Mouse (Mus musculus) CH12.LX (cell line): ENCODE data around the gene Catip. TPM values are rescaled to one million over a fixed set of nuclear protein-coding genes. Genes with fewer than 3 reads are reported as not detected.

Experiments
- DNase-seq: peaks from one replicate; pipeline ENCODE4 v3.0.0-alpha.2; 2013; ENCODE audit errors: extremely low read depth
- H3K27ac ChIP-seq: 2 replicates; pipeline ENCODE4 v1.5.1; 2012; ENCODE audit warnings: low read depth, mild to moderate bottlenecking, control low read depth, moderate library complexity; ENCODE audit not compliant: insufficient read depth
- H3K27me3 ChIP-seq: replicated peaks from 2 replicates; pipeline ENCODE3; 2012; ENCODE audit warnings: inconsistent platforms
- H3K36me3 ChIP-seq, 2 experiments: replicated peaks in 1 of 2; 2 replicates each; pipeline versions ENCODE3 to v1.6.1; 2012; ENCODE audit warnings: inconsistent platforms in 1 of 2, low read length in 1 of 2, mild to moderate bottlenecking in 1 of 2, mixed read lengths in 1 of 2, moderate library complexity in 1 of 2; ENCODE audit not compliant: control insufficient read depth in 1 of 2, insufficient read depth in 1 of 2
- H3K4me1 ChIP-seq, 2 experiments: 2 replicates each; pipeline ENCODE4 v1.6.1; 2012; ENCODE audit warnings: inconsistent platforms in 1 of 2, moderate library complexity in 1 of 2; ENCODE audit not compliant: insufficient read depth in 2 of 2, control insufficient read depth in 1 of 2
- H3K4me2 ChIP-seq: 2 replicates; pipeline ENCODE4 v1.6.1; 2012; ENCODE audit warnings: low read depth, mild to moderate bottlenecking, control low read depth; ENCODE audit not compliant: poor library complexity, insufficient read depth, severe bottlenecking
- H3K4me3 ChIP-seq, 3 experiments: fragments of 150-350 bp in 1 of 3; sonication (generic) in 1 of 3; replicated peaks in 1 of 3; 2 replicates each; pipeline versions ENCODE3 to v1.5.1; 2011 to 2012; ENCODE audit warnings: low read depth in 2 of 3, low read length in 2 of 3, mild to moderate bottlenecking in 2 of 3, moderate library complexity in 2 of 3, control low read depth in 1 of 3, improper control_type of control experiment in 1 of 3, inconsistent platforms in 1 of 3, mixed read lengths in 1 of 3; ENCODE audit not compliant: poor library complexity in 1 of 3
- H3K79me2 ChIP-seq: replicated peaks from 2 replicates; pipeline ENCODE4 v1.6.1; 2012; ENCODE audit warnings: mild to moderate bottlenecking, moderate library complexity; ENCODE audit not compliant: control insufficient read depth, poor library complexity, insufficient read depth, severe bottlenecking; ENCODE audit errors: extremely low read depth
- H3K9ac ChIP-seq: 2 replicates; pipeline ENCODE4 v1.6.1; 2012; ENCODE audit warnings: low read depth, mild to moderate bottlenecking, control low read depth, moderate library complexity; ENCODE audit not compliant: insufficient read depth
- H3K9me3 ChIP-seq: replicated peaks from 2 replicates; pipeline ENCODE3; 2012; ENCODE audit warnings: low read length, inconsistent platforms, mixed read lengths
- CHD1 ChIP-seq: IDR thresholded peaks from 2 replicates; pipeline ENCODE4 v1.6.1; 2012; ENCODE audit warnings: low read depth, low read length, improper control_type of control experiment, inconsistent platforms
- CTCF ChIP-seq, 2 experiments: IDR thresholded peaks in 1 of 2; conservative IDR thresholded peaks in 1 of 2; 2 replicates each; pipeline ENCODE4 v1.5.1; 2011 to 2012; ENCODE audit warnings: low read depth in 2 of 2, low read length in 2 of 2, improper control_type of control experiment in 1 of 2, inconsistent platforms in 1 of 2, mild to moderate bottlenecking in 1 of 2, moderate library complexity in 1 of 2
- E2F4 ChIP-seq: IDR thresholded peaks from 2 replicates; pipeline ENCODE4 v1.6.1; 2011; ENCODE audit warnings: low read depth, low read length, improper control_type of control experiment; ENCODE audit not compliant: insufficient replicate concordance
- ELF1 ChIP-seq: IDR thresholded peaks from 2 replicates; pipeline ENCODE4 v1.6.1; 2014; ENCODE audit warnings: low read depth, mild to moderate bottlenecking, inconsistent platforms, low read length, improper control_type of control experiment
- EP300 ChIP-seq: IDR thresholded peaks from 2 replicates; pipeline ENCODE4 v1.6.1; 2011; ENCODE audit warnings: low read length, improper control_type of control experiment
- ETS1 ChIP-seq: conservative IDR thresholded peaks from 2 replicates; pipeline ENCODE4 v1.6.1; 2012; ENCODE audit warnings: low read depth, mild to moderate bottlenecking, inconsistent platforms, low read length, improper control_type of control experiment, moderate library complexity
- HCFC1 ChIP-seq: IDR thresholded peaks from 2 replicates; pipeline ENCODE4 v1.6.1; 2012; ENCODE audit warnings: low read depth, mild to moderate bottlenecking, inconsistent platforms, low read length, improper control_type of control experiment
- IRF4 ChIP-seq: IDR thresholded peaks from 2 replicates; pipeline ENCODE4 v1.6.1; 2014; ENCODE audit warnings: low read depth, mild to moderate bottlenecking, inconsistent platforms, low read length, improper control_type of control experiment
- JUND ChIP-seq: conservative IDR thresholded peaks from 2 replicates; pipeline ENCODE4 v1.6.1; 2011; ENCODE audit warnings: low read depth, low read length, improper control_type of control experiment
- KAT2A ChIP-seq: IDR thresholded peaks from 2 replicates; pipeline ENCODE4 v1.6.1; 2012; ENCODE audit warnings: low read length, improper control_type of control experiment, inconsistent platforms; ENCODE audit not compliant: insufficient replicate concordance
- MAX ChIP-seq: IDR thresholded peaks from 2 replicates; pipeline ENCODE4 v1.6.1; 2011; ENCODE audit warnings: low read length, improper control_type of control experiment
- MEF2A ChIP-seq: IDR thresholded peaks from 2 replicates; pipeline ENCODE4 v1.6.1; 2014; ENCODE audit warnings: low read depth, mild to moderate bottlenecking, inconsistent platforms, low read length, improper control_type of control experiment, borderline replicate concordance
- MYC ChIP-seq: IDR thresholded peaks from 2 replicates; pipeline ENCODE4 v1.6.1; 2011; ENCODE audit warnings: low read depth, mild to moderate bottlenecking, improper control_type of control experiment, low read length
- NELFE ChIP-seq: IDR thresholded peaks from 2 replicates; pipeline ENCODE4 v1.6.1; 2011; ENCODE audit warnings: low read depth, low read length, improper control_type of control experiment
- PAX5 ChIP-seq: IDR thresholded peaks from 2 replicates; pipeline ENCODE4 v1.6.1; 2012; ENCODE audit warnings: low read length, inconsistent platforms, mixed read lengths
- TBP ChIP-seq: conservative IDR thresholded peaks from 2 replicates; pipeline ENCODE4 v1.6.1; 2011; ENCODE audit warnings: low read depth, low read length, improper control_type of control experiment
- USF2 ChIP-seq: conservative IDR thresholded peaks from 2 replicates; pipeline ENCODE4 v1.6.1; 2011; ENCODE audit warnings: low read depth, low read length, improper control_type of control experiment
- ZKSCAN1 ChIP-seq: IDR thresholded peaks from 2 replicates; pipeline ENCODE4 v1.6.1; 2012; ENCODE audit warnings: low read depth, inconsistent platforms, low read length, improper control_type of control experiment, borderline replicate concordance
- ZMIZ1 ChIP-seq: IDR thresholded peaks from 2 replicates; pipeline ENCODE4 v1.6.1; 2012; ENCODE audit warnings: low read depth, mild to moderate bottlenecking, inconsistent platforms, low read length, improper control_type of control experiment
- dilution Hi-C: fragments of 300-500 bp; cut with MboI; formaldehyde crosslinking; loops from 2 replicates; pipeline ENCODE4 v1.14.3; 2020; ENCODE audit warnings: low sequenced_read_pairs; ENCODE audit not compliant: extremely low pct_unique_long_range_greater_than_20kb, extremely low pct_ligation_motif_present
- in situ Hi-C: fragments of 300-500 bp; cut with MboI; formaldehyde crosslinking; loops from 3 replicates; pipeline ENCODE4 v1.14.3; 2019; ENCODE audit warnings: low sequenced_read_pairs, low pct_ligation_motif_present, low pct_unique_long_range_greater_than_20kb, mixed read lengths
- polyA plus RNA-seq: library from polyadenylated mRNA; unstranded; fragments of >175 nt; gene quantifications from 2 replicates; pipeline ENCODE4 v1.2.1, GENCODE M21; 2012; ENCODE audit warnings: low read depth; ENCODE audit not compliant: insufficient read length
- total RNA-seq, 2 experiments: library from RNA; depleted of rRNA; stranded (reverse); fragments of 300-350 nt in 1 of 2; fragments of >200 nt in 1 of 2; gene quantifications; 2 replicates each; pipeline ENCODE4 v1.2.3; 2012 to 2014

Catip gene
- total and polyA plus RNA-seq, 3 experiments: 0.11 to 2.6 (median 0.30) TPM

- DNase-seq: no peak
- no peak overlapping the region for H3K9ac ChIP-seq
- no peak overlapping the region for H3K27ac ChIP-seq
- in situ Hi-C loops (loop anchor here (5.0 to 10.0 kb wide), 2 partner anchors 50 to 82 kb away; no protein-coding TSS in a partner anchor), dilution Hi-C loops (no loop called here)
- H3K36me3 ChIP-seq: peaks cover 19 to 22% of the 10 kb centered on the region in 2 experiments
- peaks cover 21% of the 10 kb centered on the region for H3K79me2 ChIP-seq
- H3K4me1 ChIP-seq: peaks cover 4 to 51% of the 10 kb centered on the region in 2 experiments; a peak in 3 of 4 replicates
- TF ChIP-seq EP300 (no peak), USF2 (no peak), KAT2A (no peak), NELFE (no peak), CTCF (conservative IDR thresholded peaks at IDR 0.05 in 1 of 2, IDR thresholded peaks at IDR 0.05 in 1 of 2; ENCODE audit: low read depth in 2 of 2, low read length in 2 of 2) (no peak), MEF2A (no peak), TBP (no peak), CHD1 (no peak), E2F4 (no peak), ELF1 (no peak), MYC (no peak), PAX5 (no peak), ZKSCAN1 (no peak), ETS1 (no peak), JUND (no peak), IRF4 (no peak)
- H3K27me3 ChIP-seq: no peaks in the 10 kb centered on the region
- H3K4me2 ChIP-seq: no peak overlapping the region
- H3K9me3 ChIP-seq: no peaks in the 10 kb centered on the region
- H3K4me3 ChIP-seq: no peak overlapping the region
Measured at GRCm38 (mm10) chr1:74394311-74394710, 32.4 kb downstream of the Catip start.

- no peak overlapping the region for H3K27ac ChIP-seq
Measured at GRCm38 (mm10) chr1:74394858-74395257, 33.0 kb downstream of the Catip start.

More at GRCm38 (mm10) chr1:74394858-74395257, 33.0 kb downstream of the Catip start:
- H3K4me1 ChIP-seq: peaks cover 2 to 46% of the 10 kb centered on the region in 2 experiments; a peak in 3 of 4 replicates
- H3K36me3 ChIP-seq: peaks cover 19 to 22% of the 10 kb centered on the region in 2 experiments
- no peak overlapping the region for H3K9ac ChIP-seq
- in situ Hi-C loops (loop anchor here (5.0 to 10.0 kb wide), 2 partner anchors 50 to 83 kb away; no protein-coding TSS in a partner anchor), dilution Hi-C loops (no loop called here)
- no peak for TF ChIP-seq MAX
- TF ChIP-seq ZMIZ1: no peak
- TF ChIP-seq HCFC1: no peak
- DNase-seq: no peak
- H3K27me3 ChIP-seq: no peaks in the 10 kb centered on the region
- H3K4me3 ChIP-seq: no peak overlapping the region
- no peaks in the 10 kb centered on the region for H3K9me3 ChIP-seq
- H3K4me2 ChIP-seq: no peak overlapping the region
- H3K79me2 ChIP-seq: peaks cover 21% of the 10 kb centered on the region
